Mouse (Mus musculus) hindbrain, embryonic 12.5 days (tissue): ENCODE measurements around the gene Capn10. TPM values are rescaled to one million over a fixed set of nuclear protein-coding genes. Genes with fewer than 3 reads are reported as not detected.

Experiments
- ATAC-seq: fragments of 200-750 bp; cut with Nextera tagmentation; 2 replicates; pipeline ENCODE4 v1.8.0; 2017; ENCODE audit warnings: moderate TSS enrichment; ENCODE audit not compliant: low FRiP score
- H3K27ac ChIP-seq: fragments of 300-500 bp; sonication (generic); 2 replicates; pipeline ENCODE4 v1.5.1; 2016; ENCODE audit warnings: mild to moderate bottlenecking
- H3K27me3 ChIP-seq: fragments of 300-500 bp; sonication (generic); 2 replicates; pipeline ENCODE4 v1.6.1; 2016; ENCODE audit warnings: mild to moderate bottlenecking
- H3K36me3 ChIP-seq: fragments of 300-500 bp; sonication (generic); 2 replicates; pipeline ENCODE4 v1.6.1; 2016; ENCODE audit warnings: mild to moderate bottlenecking
- H3K4me1 ChIP-seq: fragments of 300-500 bp; sonication (generic); 2 replicates; pipeline ENCODE4 v1.6.1; 2016
- H3K4me2 ChIP-seq: fragments of 300-500 bp; sonication (generic); replicated peaks from 2 replicates; pipeline ENCODE4 v1.6.1; 2016; ENCODE audit warnings: mild to moderate bottlenecking
- H3K4me3 ChIP-seq: fragments of 300-500 bp; sonication (generic); 2 replicates; pipeline ENCODE4 v1.5.1; 2016; ENCODE audit warnings: mild to moderate bottlenecking
- H3K9ac ChIP-seq: fragments of 300-500 bp; sonication (generic); 2 replicates; pipeline ENCODE4 v1.6.1; 2016; ENCODE audit warnings: mild to moderate bottlenecking, moderate library complexity
- H3K9me3 ChIP-seq: fragments of 300-500 bp; sonication (generic); replicated peaks from 2 replicates; pipeline ENCODE4 v1.6.1; 2016; ENCODE audit warnings: mild to moderate bottlenecking
- WGBS: fragments of 180-500 bp; shearing (Covaris S2); methylation state at CpG from one replicate; pipeline ENCODE4 v1.1.7; 2016; 5-methylcytosine and 5-hydroxymethylcytosine counted together
- polyA plus RNA-seq: library from polyadenylated mRNA; unstranded; fragments of >200 nt; fragmentation: Nextera tagmentation; extraction: Ambion mirVana; gene quantifications from 2 replicates; pipeline ENCODE4 v1.2.1, GENCODE M21; 2016

The Capn10 gene
- polyA plus RNA-seq = 54.7 and 56.3 TPM in 2 replicates

GRCm38 (mm10) chr1:92934182-92934827 is at the start of gene Capn10:
Gene Capn10, plus strand, starts transcription at chr1:92934376.
- WGBS = under 1% methylated on average over 45 of the region's 45 CpGs
- Histone ChIP-seq H3K4me3 (peak within 1 kb of the TSS; percentile 84), H3K4me1 (peaks cover 28% of the 10 kb centered on the region), H3K9me3 (no peaks in the 10 kb centered on the region), H3K27me3 (peaks cover 3% of the 10 kb centered on the region; the same call in 1 of the 2 replicates), H3K4me2 (peak within 1 kb of the TSS; percentile 84), H3K9ac (peak within 1 kb of the TSS; percentile 80), H3K27ac (peak within 1 kb of the TSS; percentile 94), H3K36me3 (peaks cover 14% of the 10 kb centered on the region)
- peak; percentile 100 for ATAC-seq

- Histone ChIP-seq H3K27ac (no peak overlapping the region), H3K9ac (no peak overlapping the region), H3K4me1 (no peaks in the 10 kb centered on the region), H3K9me3 (no peaks in the 10 kb centered on the region), H3K27me3 (no peaks in the 10 kb centered on the region), H3K4me2 (no peak overlapping the region), H3K4me3 (no peak overlapping the region), H3K36me3 (no peaks in the 10 kb centered on the region)
- WGBS = 76% methylated on average over 7 of the region's 7 CpGs
- no peak for ATAC-seq
Observed at GRCm38 (mm10) chr1:92888901-92889655, 45.1 kb upstream of the Capn10 start.

- ATAC-seq = no peak
- H3K4me2 ChIP-seq = no peak overlapping the region
- WGBS = 68% methylated on average over 3 of the region's 3 CpGs
- no peak overlapping the region for H3K4me3 ChIP-seq
- H3K9ac ChIP-seq = no peak overlapping the region
- H3K36me3 ChIP-seq = no peaks in the 10 kb centered on the region
- H3K27ac ChIP-seq = no peak overlapping the region
- no peaks in the 10 kb centered on the region for H3K9me3 ChIP-seq
- no peaks in the 10 kb centered on the region for H3K4me1 ChIP-seq
- H3K27me3 ChIP-seq = peaks cover 6% of the 10 kb centered on the region
Observed at GRCm38 (mm10) chr1:92892791-92893190, 41.4 kb upstream of the Capn10 start.

GRCm38 (mm10) chr1:92893896-92894295 is 40.3 kb upstream of the Capn10 start:
- Histone ChIP-seq H3K27me3 (peaks cover 6% of the 10 kb centered on the region), H3K27ac (no peak overlapping the region), H3K4me2 (no peak overlapping the region), H3K4me3 (no peak overlapping the region), H3K9ac (no peak overlapping the region), H3K9me3 (no peaks in the 10 kb centered on the region), H3K36me3 (no peaks in the 10 kb centered on the region), H3K4me1 (no peaks in the 10 kb centered on the region)
- WGBS = 66% methylated on average over 3 of the region's 3 CpGs
- ATAC-seq = no peak

- 11% methylated on average over 3 of the region's 3 CpGs for WGBS
- H3K4me3 ChIP-seq = no peak overlapping the region
- H3K9ac ChIP-seq = no peak overlapping the region
- no peaks in the 10 kb centered on the region for H3K9me3 ChIP-seq
- peak; percentile 43; the same call in 1 of the 2 replicates for ATAC-seq
- H3K36me3 ChIP-seq = no peaks in the 10 kb centered on the region
- no peak overlapping the region for H3K4me2 ChIP-seq
- peaks cover 6% of the 10 kb centered on the region for H3K27me3 ChIP-seq
- H3K27ac ChIP-seq = no peak overlapping the region
- no peaks in the 10 kb centered on the region for H3K4me1 ChIP-seq
Observed at GRCm38 (mm10) chr1:92895089-92895488, 39.1 kb upstream of the Capn10 start.

GRCm38 (mm10) chr1:92902786-92903185 is 31.4 kb upstream of the Capn10 start, which contains the start of gene Ankmy1:
Gene Ankmy1, minus strand, starts transcription at chr1:92902906.
- H3K9me3 ChIP-seq = no peaks in the 10 kb centered on the region

GRCm38 (mm10) chr1:92903627-92904026 is 30.5 kb upstream of the Capn10 start:
- H3K27me3 ChIP-seq = peaks cover 4% of the 10 kb centered on the region; the same call in 1 of the 2 replicates
- H3K9ac ChIP-seq = no peak overlapping the region
- no peak overlapping the region for H3K4me2 ChIP-seq
- peaks cover 19% of the 10 kb centered on the region for H3K4me1 ChIP-seq
- no peak overlapping the region for H3K4me3 ChIP-seq
- 83% methylated on average over 4 of the region's 4 CpGs for WGBS
- H3K36me3 ChIP-seq = no peaks in the 10 kb centered on the region
- no peak for ATAC-seq
- H3K27ac ChIP-seq = no peak overlapping the region
- no peaks in the 10 kb centered on the region for H3K9me3 ChIP-seq

More at GRCm38 (mm10) chr1:92902786-92903185, 31.4 kb upstream of the Capn10 start, which contains the start of gene Ankmy1:
- Histone ChIP-seq H3K9ac (no peak within 1 kb of the TSS), H3K27ac (no peak within 1 kb of the TSS), H3K36me3 (no peaks in the 10 kb centered on the region), H3K4me3 (peak within 1 kb of the TSS; percentile 17), H3K4me2 (peak within 1 kb of the TSS; percentile 54), H3K4me1 (peaks cover 16% of the 10 kb centered on the region), H3K27me3 (peaks cover 4% of the 10 kb centered on the region; the same call in 1 of the 2 replicates)
- peak; percentile 24 for ATAC-seq
- under 1% methylated on average over 15 of the region's 15 CpGs for WGBS

- no peak overlapping the region for H3K9ac ChIP-seq
- ATAC-seq = no peak
- H3K36me3 ChIP-seq = no peaks in the 10 kb centered on the region
- H3K27me3 ChIP-seq = peaks cover 9% of the 10 kb centered on the region; the same call in 1 of the 2 replicates
- no peak overlapping the region for H3K4me2 ChIP-seq
- no peak overlapping the region for H3K27ac ChIP-seq
- no peaks in the 10 kb centered on the region for H3K9me3 ChIP-seq
- WGBS = 98% methylated on average over 2 of the region's 2 CpGs
- H3K4me3 ChIP-seq = no peak overlapping the region
- H3K4me1 ChIP-seq = peaks cover 28% of the 10 kb centered on the region
Observed at GRCm38 (mm10) chr1:92905703-92906310, 28.4 kb upstream of the Capn10 start.

GRCm38 (mm10) chr1:92906779-92907631 is 27.2 kb upstream of the Capn10 start, which contains the start of gene Dusp28:
Gene Dusp28, plus strand, starts transcription at chr1:92906981.
- peak within 1 kb of the TSS; percentile 85 for H3K4me2 ChIP-seq
- WGBS = under 1% methylated on average over 81 of the region's 81 CpGs
- peak; percentile 90 for ATAC-seq
- H3K36me3 ChIP-seq = no peaks in the 10 kb centered on the region
- H3K9me3 ChIP-seq = no peaks in the 10 kb centered on the region
- peak within 1 kb of the TSS; percentile 78 for H3K9ac ChIP-seq
- peak within 1 kb of the TSS; percentile 88 for H3K27ac ChIP-seq
- peaks cover 37% of the 10 kb centered on the region for H3K4me1 ChIP-seq
- H3K27me3 ChIP-seq = peaks cover 5% of the 10 kb centered on the region; the same call in 1 of the 2 replicates
- H3K4me3 ChIP-seq = peak within 1 kb of the TSS; percentile 85

- Histone ChIP-seq H3K36me3 (no peaks in the 10 kb centered on the region), H3K9me3 (no peaks in the 10 kb centered on the region), H3K4me1 (peaks cover 40% of the 10 kb centered on the region), H3K27me3 (peaks cover 5% of the 10 kb centered on the region; the same call in 1 of the 2 replicates), H3K4me2 (peak overlapping the region; percentile 85), H3K4me3 (peak overlapping the region; percentile 85), H3K27ac (peak overlapping the region; percentile 88), H3K9ac (peak overlapping the region; percentile 78)
- no peak for ATAC-seq
- 46% methylated on average over 20 of the region's 20 CpGs for WGBS
Observed at GRCm38 (mm10) chr1:92907632-92908360, 26.4 kb upstream of the Capn10 start.

- H3K4me1 ChIP-seq = peaks cover 39% of the 10 kb centered on the region
- no peak overlapping the region for H3K9ac ChIP-seq
- no peak overlapping the region for H3K4me3 ChIP-seq
- 94% methylated on average over 3 of the region's 3 CpGs for WGBS
- H3K9me3 ChIP-seq = no peaks in the 10 kb centered on the region
- H3K27ac ChIP-seq = no peak overlapping the region
- peaks cover 5% of the 10 kb centered on the region; the same call in 1 of the 2 replicates for H3K27me3 ChIP-seq
- no peak for ATAC-seq
- no peaks in the 10 kb centered on the region for H3K36me3 ChIP-seq
- H3K4me2 ChIP-seq = no peak overlapping the region
Observed at GRCm38 (mm10) chr1:92908664-92909063, 25.5 kb upstream of the Capn10 start.
